Mouse (Mus musculus): ENCODE results near the gene Mpg. TPM values are rescaled to one million over a fixed set of nuclear protein-coding genes. Genes with fewer than 3 reads are reported as not detected.

Gene Mpg
- polyA plus RNA-seq, 1 experiment from 2014 or later, result 19.1 TPM

- Histone ChIP-seq H3K4me3 (ENCODE audit: low read length) (no peak overlapping the region), H3K36me3 (ENCODE audit: control insufficient read depth, insufficient read depth) (0 out of 2 replicates have a peak, but pooled peaks cover 5% of the 10 kb centered on the region), H3K4me2 (ENCODE audit: low read depth, low read length) (no peak overlapping the region), H3K4me1 (ENCODE audit: control insufficient read depth, insufficient read depth, low read length) (peaks cover 8% of the 10 kb centered on the region; the same call in 1 of the 2 replicates), H3K27ac (ENCODE audit: low read length) (no peak overlapping the region), H3K9me3 (replicated peaks; ENCODE audit: control insufficient read depth, low read length) (no peaks in the 10 kb centered on the region), H3K9ac (ENCODE audit: low read length) (no peak overlapping the region), H3K27me3 (ENCODE audit: control insufficient read depth, insufficient read depth, low read length) (no peaks in the 10 kb centered on the region)
- ATAC-seq (replicated peaks; ENCODE audit: extremely low read depth, insufficient read depth, low FRiP score), result no peak
- WGBS, result 81% methylated on average over 3 of the region's 3 CpGs
Observed at GRCm38 (mm10) chr11:32242209-32242608, 15.9 kb downstream of the Mpg start.

- H3K36me3 ChIP-seq (ENCODE audit: control insufficient read depth, insufficient read depth), result peaks cover 10% of the 10 kb centered on the region; the same call in 1 of the 2 replicates
- WGBS, result 49% methylated on average over 7 of the region's 7 CpGs
- H3K4me3 ChIP-seq (ENCODE audit: low read length), result no peak overlapping the region
- no peak; the same call in 1 of the 2 replicates for ATAC-seq (replicated peaks; ENCODE audit: extremely low read depth, insufficient read depth, low FRiP score)
- H3K4me2 ChIP-seq (ENCODE audit: low read depth, low read length), result no peak overlapping the region
- H3K27me3 ChIP-seq (ENCODE audit: control insufficient read depth, insufficient read depth, low read length), result no peaks in the 10 kb centered on the region
- H3K9me3 ChIP-seq (replicated peaks; ENCODE audit: control insufficient read depth, low read length), result no peaks in the 10 kb centered on the region
- H3K9ac ChIP-seq (ENCODE audit: low read length), result no peak overlapping the region
- peaks cover 8% of the 10 kb centered on the region; the same call in 1 of the 2 replicates for H3K4me1 ChIP-seq (ENCODE audit: control insufficient read depth, insufficient read depth, low read length)
- peak overlapping the region; percentile 15; the same call in 1 of the 2 replicates for H3K27ac ChIP-seq (ENCODE audit: low read length)
Observed at GRCm38 (mm10) chr11:32243205-32243955, 17.1 kb downstream of the Mpg start.

DNA sequence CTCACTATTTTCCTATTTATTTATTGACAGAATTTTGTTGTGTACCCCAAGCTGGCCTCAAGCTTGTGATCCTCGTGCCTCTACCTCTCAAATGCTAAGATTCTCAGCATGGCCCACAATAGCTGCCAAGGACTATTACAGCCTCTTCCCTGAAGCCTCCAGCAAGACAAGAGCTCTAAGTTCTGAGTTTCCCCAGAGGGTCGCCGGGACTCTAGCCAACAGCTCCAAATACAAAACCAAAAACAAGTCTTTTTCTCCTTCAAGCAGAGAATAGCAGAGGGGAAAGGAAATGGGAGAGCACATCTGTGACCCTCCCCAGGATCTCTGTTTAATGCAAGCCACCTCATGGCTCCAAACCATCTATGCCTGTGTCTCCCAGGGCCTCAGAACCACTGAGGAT is 17.8 kb downstream of the Mpg start:
- H3K9me3 ChIP-seq (replicated peaks; ENCODE audit: control insufficient read depth, low read length), result no peaks in the 10 kb centered on the region
- H3K4me1 ChIP-seq (ENCODE audit: control insufficient read depth, insufficient read depth, low read length), result peaks cover 8% of the 10 kb centered on the region; the same call in 1 of the 2 replicates
- 74% methylated on average over 3 of the region's 3 CpGs for WGBS
- no peaks in the 10 kb centered on the region for H3K27me3 ChIP-seq (ENCODE audit: control insufficient read depth, insufficient read depth, low read length)
- H3K27ac ChIP-seq (ENCODE audit: low read length), result peak overlapping the region; percentile 15
- no peak for ATAC-seq (replicated peaks; ENCODE audit: extremely low read depth, insufficient read depth, low FRiP score)
- no peak overlapping the region for H3K4me3 ChIP-seq (ENCODE audit: low read length)
- no peak overlapping the region for H3K4me2 ChIP-seq (ENCODE audit: low read depth, low read length)
- peaks cover 10% of the 10 kb centered on the region; the same call in 1 of the 2 replicates for H3K36me3 ChIP-seq (ENCODE audit: control insufficient read depth, insufficient read depth)
- no peak overlapping the region for H3K9ac ChIP-seq (ENCODE audit: low read length)

DNA sequence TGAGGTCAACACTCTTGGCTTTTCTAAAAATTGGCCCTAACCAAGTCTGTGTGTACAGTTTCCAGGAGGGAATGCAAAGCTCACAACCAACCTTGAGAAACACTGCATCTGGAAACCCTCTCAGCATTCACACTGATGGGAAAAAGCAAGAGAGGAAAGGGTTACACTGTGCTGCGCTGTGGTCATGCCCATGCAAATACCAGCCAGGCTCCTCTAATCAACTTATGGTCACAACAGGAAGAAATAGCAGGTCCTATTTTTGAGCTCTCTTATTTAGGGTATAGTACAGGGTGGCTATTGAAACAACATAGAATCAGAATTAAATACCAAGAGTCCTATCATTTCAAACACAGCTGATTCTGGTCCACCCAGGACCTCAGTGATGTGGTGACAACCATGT is 18.3 kb downstream of the Mpg start:
- no peaks in the 10 kb centered on the region for H3K9me3 ChIP-seq (replicated peaks; ENCODE audit: control insufficient read depth, low read length)
- H3K27ac ChIP-seq (ENCODE audit: low read length), result peak overlapping the region; percentile 15; the same call in 1 of the 2 replicates
- H3K4me3 ChIP-seq (ENCODE audit: low read length), result no peak overlapping the region
- H3K36me3 ChIP-seq (ENCODE audit: control insufficient read depth, insufficient read depth), result peaks cover 15% of the 10 kb centered on the region
- H3K9ac ChIP-seq (ENCODE audit: low read length), result no peak overlapping the region
- ATAC-seq (replicated peaks; ENCODE audit: extremely low read depth, insufficient read depth, low FRiP score), result no peak
- H3K27me3 ChIP-seq (ENCODE audit: control insufficient read depth, insufficient read depth, low read length), result no peaks in the 10 kb centered on the region
- peaks cover 8% of the 10 kb centered on the region; the same call in 1 of the 2 replicates for H3K4me1 ChIP-seq (ENCODE audit: control insufficient read depth, insufficient read depth, low read length)
- WGBS, result 83% methylated on average over 1 of the region's 1 CpGs
- H3K4me2 ChIP-seq (ENCODE audit: low read depth, low read length), result no peak overlapping the region

DNA sequence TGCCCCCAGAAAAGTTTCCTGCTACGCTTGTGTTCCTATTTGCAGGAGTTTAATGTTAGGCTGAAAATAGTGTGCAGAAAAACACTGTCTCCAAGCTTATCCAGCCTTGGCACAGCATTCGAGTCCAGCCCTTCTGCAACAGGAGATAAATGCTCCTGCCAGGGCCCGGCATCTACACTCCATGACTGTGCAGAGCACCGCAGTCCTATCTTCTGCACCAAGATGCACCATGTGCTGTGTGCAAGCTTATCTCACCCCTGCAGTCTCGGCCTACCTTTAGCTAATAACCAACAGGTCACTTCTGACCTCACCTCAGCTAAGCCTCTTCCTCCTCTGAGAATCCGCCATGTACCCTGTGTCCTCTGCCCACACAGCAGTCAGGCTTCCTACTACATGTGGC is 19.3 kb downstream of the Mpg start:
- no peak overlapping the region for H3K27ac ChIP-seq (ENCODE audit: low read length)
- WGBS, result 90% methylated on average over 6 of the region's 6 CpGs
- H3K4me3 ChIP-seq (ENCODE audit: low read length), result no peak overlapping the region
- no peaks in the 10 kb centered on the region for H3K27me3 ChIP-seq (ENCODE audit: control insufficient read depth, insufficient read depth, low read length)
- no peaks in the 10 kb centered on the region for H3K9me3 ChIP-seq (replicated peaks; ENCODE audit: control insufficient read depth, low read length)
- peaks cover 8% of the 10 kb centered on the region; the same call in 1 of the 2 replicates for H3K4me1 ChIP-seq (ENCODE audit: control insufficient read depth, insufficient read depth, low read length)
- H3K4me2 ChIP-seq (ENCODE audit: low read depth, low read length), result no peak overlapping the region
- H3K36me3 ChIP-seq (ENCODE audit: control insufficient read depth, insufficient read depth), result peaks cover 18% of the 10 kb centered on the region
- H3K9ac ChIP-seq (ENCODE audit: low read length), result no peak overlapping the region
- ATAC-seq (replicated peaks; ENCODE audit: extremely low read depth, insufficient read depth, low FRiP score), result no peak

GRCm38 (mm10) chr11:32247068-32247467 is 20.8 kb downstream of the Mpg start:
- H3K9me3 ChIP-seq (replicated peaks; ENCODE audit: control insufficient read depth, low read length), result no peaks in the 10 kb centered on the region
- no peak overlapping the region for H3K9ac ChIP-seq (ENCODE audit: low read length)
- H3K27ac ChIP-seq (ENCODE audit: low read length), result no peak overlapping the region
- no peak overlapping the region for H3K4me2 ChIP-seq (ENCODE audit: low read depth, low read length)
- peaks cover 8% of the 10 kb centered on the region; the same call in 1 of the 2 replicates for H3K4me1 ChIP-seq (ENCODE audit: control insufficient read depth, insufficient read depth, low read length)
- H3K27me3 ChIP-seq (ENCODE audit: control insufficient read depth, insufficient read depth, low read length), result no peaks in the 10 kb centered on the region
- ATAC-seq (replicated peaks; ENCODE audit: extremely low read depth, insufficient read depth, low FRiP score), result no peak
- H3K4me3 ChIP-seq (ENCODE audit: low read length), result no peak overlapping the region
- H3K36me3 ChIP-seq (ENCODE audit: control insufficient read depth, insufficient read depth), result peaks cover 18% of the 10 kb centered on the region

- peaks cover 7% of the 10 kb centered on the region; the same call in 1 of the 2 replicates for H3K4me1 ChIP-seq (ENCODE audit: control insufficient read depth, insufficient read depth, low read length)
- no peak for ATAC-seq (replicated peaks; ENCODE audit: extremely low read depth, insufficient read depth, low FRiP score)
- no peaks in the 10 kb centered on the region for H3K27me3 ChIP-seq (ENCODE audit: control insufficient read depth, insufficient read depth, low read length)
- H3K9me3 ChIP-seq (replicated peaks; ENCODE audit: control insufficient read depth, low read length), result no peaks in the 10 kb centered on the region
- peaks cover 18% of the 10 kb centered on the region for H3K36me3 ChIP-seq (ENCODE audit: control insufficient read depth, insufficient read depth)
- H3K4me3 ChIP-seq (ENCODE audit: low read length), result no peak overlapping the region
- H3K9ac ChIP-seq (ENCODE audit: low read length), result no peak overlapping the region
- H3K27ac ChIP-seq (ENCODE audit: low read length), result no peak overlapping the region
- 80% methylated on average over 3 of the region's 3 CpGs for WGBS
- no peak overlapping the region for H3K4me2 ChIP-seq (ENCODE audit: low read depth, low read length)
Observed at GRCm38 (mm10) chr11:32248350-32248749, 22.0 kb downstream of the Mpg start.

- no peak overlapping the region for H3K4me2 ChIP-seq (ENCODE audit: low read depth, low read length)
- H3K9ac ChIP-seq (ENCODE audit: low read length), result no peak overlapping the region
- no peak for ATAC-seq (replicated peaks; ENCODE audit: extremely low read depth, insufficient read depth, low FRiP score)
- H3K36me3 ChIP-seq (ENCODE audit: control insufficient read depth, insufficient read depth), result peaks cover 23% of the 10 kb centered on the region
- no peak overlapping the region for H3K4me3 ChIP-seq (ENCODE audit: low read length)
- no peaks in the 10 kb centered on the region for H3K4me1 ChIP-seq (ENCODE audit: control insufficient read depth, insufficient read depth, low read length)
- 86% methylated on average over 8 of the region's 8 CpGs for WGBS
- H3K9me3 ChIP-seq (replicated peaks; ENCODE audit: control insufficient read depth, low read length), result no peaks in the 10 kb centered on the region
- no peaks in the 10 kb centered on the region for H3K27me3 ChIP-seq (ENCODE audit: control insufficient read depth, insufficient read depth, low read length)
- no peak overlapping the region for H3K27ac ChIP-seq (ENCODE audit: low read length)
Observed at GRCm38 (mm10) chr11:32250880-32251763, 24.8 kb downstream of the Mpg start.

GRCm38 (mm10) chr11:32253121-32253520 is 26.8 kb downstream of the Mpg start:
- Histone ChIP-seq H3K27me3 (ENCODE audit: control insufficient read depth, insufficient read depth, low read length) (no peaks in the 10 kb centered on the region), H3K4me1 (ENCODE audit: control insufficient read depth, insufficient read depth, low read length) (no peaks in the 10 kb centered on the region), H3K4me2 (ENCODE audit: low read depth, low read length) (no peak overlapping the region), H3K36me3 (ENCODE audit: control insufficient read depth, insufficient read depth) (peaks cover 16% of the 10 kb centered on the region), H3K9me3 (replicated peaks; ENCODE audit: control insufficient read depth, low read length) (no peaks in the 10 kb centered on the region), H3K27ac (ENCODE audit: low read length) (no peak overlapping the region), H3K4me3 (ENCODE audit: low read length) (no peak overlapping the region), H3K9ac (ENCODE audit: low read length) (no peak overlapping the region)
- ATAC-seq (replicated peaks; ENCODE audit: extremely low read depth, insufficient read depth, low FRiP score), result no peak
- WGBS, result 96% methylated on average over 1 of the region's 1 CpGs

All from heart, embryonic 16.5 days (tissue).